15 mouse cellular contexts compared by ENCODE assay signal in the genomic region with DNA sequence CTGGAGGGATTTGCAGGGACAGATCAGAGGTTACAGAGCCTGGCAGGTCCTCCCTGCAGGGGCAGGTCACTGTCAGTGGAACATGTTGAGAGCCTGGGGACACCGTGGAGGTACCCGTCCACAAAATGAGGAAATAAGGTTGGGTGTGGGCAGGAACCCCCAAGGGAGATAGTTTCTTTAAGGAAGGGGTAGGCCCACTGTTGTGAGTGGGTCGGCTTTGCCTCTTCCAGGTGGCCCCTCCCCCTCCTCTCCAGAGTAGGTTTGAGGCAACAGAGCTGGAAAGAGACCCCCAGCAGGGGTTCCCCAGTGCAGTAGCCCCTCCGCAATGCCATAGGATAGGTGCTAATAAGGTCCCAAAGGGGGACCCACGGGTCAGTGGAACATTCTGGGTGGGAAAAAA.
DNase-seq lines count a peak whose midpoint lies in the region; ATAC-seq lines count a peak whose summit lies in the region.
"Had no signal": no experiment of that assay in that cellular context is flagged by ENCODE, and none has a peak within 500 bp of the region (broad histone marks: within the 10 kb centered on the region; RNA-seq: fewer than 3 reads in every experiment).

No protein-coding gene starts in this region.

- no peak overlapping the region for H3K9ac ChIP-seq in liver, embryonic 16.5 days (ENCODE audit: low read depth, low read length)
- H3K9ac ChIP-seq: forebrain, postnatal 0 days; midbrain, embryonic 12.5 days had no signal

- no peaks in the 10 kb centered on the region for H3K36me3 ChIP-seq in liver, embryonic 16.5 days (ENCODE audit: control insufficient read depth, insufficient read depth)
- H3K36me3 ChIP-seq: midbrain, embryonic 12.5 days had no signal

- H3K4me3 ChIP-seq in liver, embryonic 16.5 days (ENCODE audit: low read depth, low read length), result no peak overlapping the region
- H3K4me3 ChIP-seq: midbrain, embryonic 12.5 days had no signal

- H3K27me3 ChIP-seq in liver, embryonic 16.5 days (ENCODE audit: control insufficient read depth, insufficient read depth, low read depth, low read length), result no peaks in the 10 kb centered on the region

- H3K27ac ChIP-seq in liver, embryonic 16.5 days (ENCODE audit: low read length), result peak overlapping the region; percentile 47; the same call in 1 of the 2 replicates

- DNase-seq in heart, adult 11 months, result peak; percentile 91
- DNase-seq in heart, postnatal 4 days, result no peak
- DNase-seq in spleen, postnatal 36 days (ENCODE audit: low spot score in 2 of 2), result peak; percentile 58 to 67
- DNase-seq in spleen, adult 12 weeks (ENCODE audit: low spot score), result no peak
- no peak for DNase-seq in MN1 (ENCODE audit: low spot score)
- DNase-seq in layer of hippocampus, postnatal 25 days (ENCODE audit: extremely low spot score in 1 of 2, low spot score in 1 of 2), result no peak
- DNase-seq: adrenal gland, postnatal 36 days; forebrain, postnatal 0 days; gastrocnemius, postnatal 25 days; kidney, postnatal 10 days; thymus, postnatal 4 days had no signal

- H3K4me1 ChIP-seq in liver, embryonic 16.5 days (ENCODE audit: control insufficient read depth, low read depth, low read length), result peaks cover 85% of the 10 kb centered on the region

- H3K4me2 ChIP-seq in liver, embryonic 16.5 days (ENCODE audit: low read depth, low read length), result peak overlapping the region; percentile 0; the same call in 1 of the 2 replicates
- H3K4me2 ChIP-seq: midbrain, embryonic 12.5 days had no signal

- H3K9me3 ChIP-seq in liver, embryonic 16.5 days (replicated peaks; ENCODE audit: control insufficient read depth, low read length), result no peaks in the 10 kb centered on the region
- H3K9me3 ChIP-seq: midbrain, embryonic 12.5 days had no signal

- ATAC-seq in liver, embryonic 16.5 days (ENCODE audit: low read depth), result peak; percentile 27; the same call in 1 of the 2 replicates
- ATAC-seq: activated CD4-positive, CD25-positive, alpha-beta regulatory T cell, adult 4 months; forebrain, postnatal 0 days; lung, postnatal 0 days had no signal

- WGBS in liver, embryonic 16.5 days (ENCODE audit: insufficient replicate concordance), result 34% methylated on average over 5 of the region's 5 CpGs

Comparison
In these comparisons a context has a peak if more than half of its experiments do, and no peak if none do; other contexts are left out.
1. DNase-seq: peak in heart, adult 11 months (single experiment) and spleen, postnatal 36 days (2 of 2); none in heart, postnatal 4 days (single experiment), spleen, adult 12 weeks (single experiment), MN1 (single experiment) and layer of hippocampus, postnatal 25 days (0 of 2).